Mouse (Mus musculus) G1E (cell line): ENCODE measurements at regions not wholly inside any gene's neighbourhood (a gene's known extent, or its start where the extent isn't known, plus 50 kb on each side); places are given as distances from the start of the nearest gene placed in this dataset.

Source experiments
- CTCF ChIP-seq: IDR thresholded peaks from 2 replicates; pipeline ENCODE4 v1.5.1; 2012; ENCODE audit warnings: low read depth, low read length, inconsistent platforms, mixed read lengths
- GATA1 ChIP-seq: IDR thresholded peaks from 2 replicates; pipeline ENCODE4 v1.6.1; 2012; ENCODE audit warnings: borderline replicate concordance, low read length, inconsistent platforms, mixed read lengths

- TF ChIP-seq CTCF = no peak
- no peak for TF ChIP-seq GATA1
Observed at GRCm38 (mm10) chr5:106139109-106139508, 262.7 kb downstream of the Zfp326 start.
